Mouse (Mus musculus): Measurements from ENCODE around the gene Cdk2. TPM values are rescaled to one million over a fixed set of nuclear protein-coding genes. Genes with fewer than 3 reads are reported as not detected.
"Not testable (repeated sequence)": the region's sequence is repeated elsewhere in the genome, so short reads cannot be mapped to it uniquely, and the experiment has no call there.

The Cdk2 gene
- polyA plus RNA-seq, 1 experiment from 2014 or later, result 14.6 TPM

GRCm38 (mm10) chr10:128715559-128716537 lies 11.0 kb upstream of the Cdk2 start:
- 91% methylated on average over 19 of the region's 19 CpGs for WGBS
- Histone ChIP-seq H3K4me1 (ENCODE audit: control insufficient read depth, insufficient read depth, low read length) (no peaks in the 10 kb centered on the region), H3K36me3 (ENCODE audit: control insufficient read depth, insufficient read depth, low read length) (no peaks in the 10 kb centered on the region), H3K4me3 (ENCODE audit: low read depth, low read length) (no peak overlapping the region), H3K9ac (ENCODE audit: low read depth, low read length) (no peak overlapping the region), H3K9me3 (replicated peaks; ENCODE audit: control insufficient read depth, low read length, poor library complexity, severe bottlenecking) (no peaks in the 10 kb centered on the region), H3K27ac (ENCODE audit: low read length) (no peak overlapping the region), H3K27me3 (ENCODE audit: control insufficient read depth, insufficient read depth, low read depth, low read length) (no peaks in the 10 kb centered on the region), H3K4me2 (ENCODE audit: low read length) (no peak overlapping the region)
- ATAC-seq, result no peak

GRCm38 (mm10) chr10:128711318-128711717 lies 6.5 kb upstream of the Cdk2 start:
- H3K4me2 ChIP-seq (ENCODE audit: low read length); H3K36me3 ChIP-seq (ENCODE audit: control insufficient read depth, insufficient read depth, low read length); H3K9ac ChIP-seq (ENCODE audit: low read depth, low read length); H3K9me3 ChIP-seq (replicated peaks; ENCODE audit: control insufficient read depth, low read length, poor library complexity, severe bottlenecking); H3K4me3 ChIP-seq (ENCODE audit: low read depth, low read length); H3K4me1 ChIP-seq (ENCODE audit: control insufficient read depth, insufficient read depth, low read length); H3K27ac ChIP-seq (ENCODE audit: low read length); H3K27me3 ChIP-seq (ENCODE audit: control insufficient read depth, insufficient read depth, low read depth, low read length); ATAC-seq: not testable (repeated sequence)
- 92% methylated on average over 7 of the region's 7 CpGs for WGBS

- peak; percentile 49; the same call in 1 of the 2 replicates for ATAC-seq
- Histone ChIP-seq H3K4me3 (ENCODE audit: low read depth, low read length) (peak overlapping the region; percentile 51), H3K27me3 (ENCODE audit: control insufficient read depth, insufficient read depth, low read depth, low read length) (no peaks in the 10 kb centered on the region), H3K9me3 (replicated peaks; ENCODE audit: control insufficient read depth, low read length, poor library complexity, severe bottlenecking) (no peaks in the 10 kb centered on the region), H3K36me3 (ENCODE audit: control insufficient read depth, insufficient read depth, low read length) (no peaks in the 10 kb centered on the region), H3K27ac (ENCODE audit: low read length) (peak overlapping the region; percentile 34; the same call in 1 of the 2 replicates), H3K4me2 (ENCODE audit: low read length) (peak overlapping the region; percentile 88), H3K4me1 (ENCODE audit: control insufficient read depth, insufficient read depth, low read length) (peaks cover 4% of the 10 kb centered on the region; the same call in 1 of the 2 replicates), H3K9ac (ENCODE audit: low read depth, low read length) (peak overlapping the region; percentile 14; the same call in 1 of the 2 replicates)
- 7% methylated on average over 11 of the region's 11 CpGs for WGBS
These were observed 474 bp upstream of the Cdk2 start for GRCm38 (mm10) chr10:128705317-128705693.

- Histone ChIP-seq H3K4me2 (ENCODE audit: low read length) (peak within 1 kb of the TSS; percentile 88), H3K4me1 (ENCODE audit: control insufficient read depth, insufficient read depth, low read length) (peaks cover 4% of the 10 kb centered on the region; the same call in 1 of the 2 replicates), H3K4me3 (ENCODE audit: low read depth, low read length) (peak within 1 kb of the TSS; percentile 51), H3K36me3 (ENCODE audit: control insufficient read depth, insufficient read depth, low read length) (no peaks in the 10 kb centered on the region), H3K27me3 (ENCODE audit: control insufficient read depth, insufficient read depth, low read depth, low read length) (no peaks in the 10 kb centered on the region), H3K27ac (ENCODE audit: low read length) (peak within 1 kb of the TSS; percentile 60; the same call in 1 of the 2 replicates), H3K9ac (ENCODE audit: low read depth, low read length) (peak within 1 kb of the TSS; percentile 59), H3K9me3 (replicated peaks; ENCODE audit: control insufficient read depth, low read length, poor library complexity, severe bottlenecking) (no peaks in the 10 kb centered on the region)
- WGBS, result 22% methylated on average over 4 of the region's 4 CpGs
- ATAC-seq, result no peak
These were observed 936 bp downstream of the Cdk2 start, which contains the start of gene Pmel for GRCm38 (mm10) chr10:128703895-128704294. TSS of gene Pmel (plus strand) at chr10:128704195.

- ATAC-seq, result no peak
- Histone ChIP-seq H3K4me1 (ENCODE audit: control insufficient read depth, insufficient read depth, low read length) (peaks cover 4% of the 10 kb centered on the region; the same call in 1 of the 2 replicates), H3K4me3 (ENCODE audit: low read depth, low read length) (no peak overlapping the region), H3K9ac (ENCODE audit: low read depth, low read length) (no peak overlapping the region), H3K36me3 (ENCODE audit: control insufficient read depth, insufficient read depth, low read length) (no peaks in the 10 kb centered on the region), H3K27ac (ENCODE audit: low read length) (no peak overlapping the region), H3K4me2 (ENCODE audit: low read length) (no peak overlapping the region), H3K9me3 (replicated peaks; ENCODE audit: control insufficient read depth, low read length, poor library complexity, severe bottlenecking) (no peaks in the 10 kb centered on the region), H3K27me3 (ENCODE audit: control insufficient read depth, insufficient read depth, low read depth, low read length) (no peaks in the 10 kb centered on the region)
- 79% methylated on average over 6 of the region's 6 CpGs for whole genome bisulfite sequencing
These were observed 2.4 kb downstream of the Cdk2 start for GRCm38 (mm10) chr10:128702328-128703007.

- no peak overlapping the region for H3K4me3 ChIP-seq (ENCODE audit: low read depth, low read length)
- no peaks in the 10 kb centered on the region for H3K27me3 ChIP-seq (ENCODE audit: control insufficient read depth, insufficient read depth, low read depth, low read length)
- no peak overlapping the region for H3K9ac ChIP-seq (ENCODE audit: low read depth, low read length)
- ATAC-seq, result no peak
- H3K36me3 ChIP-seq (ENCODE audit: control insufficient read depth, insufficient read depth, low read length), result no peaks in the 10 kb centered on the region
- no peak overlapping the region for H3K4me2 ChIP-seq (ENCODE audit: low read length)
- 75% methylated on average over 5 of the region's 5 CpGs for WGBS
- H3K27ac ChIP-seq (ENCODE audit: low read length), result no peak overlapping the region
- no peaks in the 10 kb centered on the region for H3K9me3 ChIP-seq (replicated peaks; ENCODE audit: control insufficient read depth, low read length, poor library complexity, severe bottlenecking)
- H3K4me1 ChIP-seq (ENCODE audit: control insufficient read depth, insufficient read depth, low read length), result peaks cover 6% of the 10 kb centered on the region; the same call in 1 of the 2 replicates
These were observed 4.1 kb downstream of the Cdk2 start for GRCm38 (mm10) chr10:128700712-128701111.

GRCm38 (mm10) chr10:128699611-128700010 lies 5.2 kb downstream of the Cdk2 start:
- Histone ChIP-seq H3K4me2 (ENCODE audit: low read length) (no peak overlapping the region), H3K9me3 (replicated peaks; ENCODE audit: control insufficient read depth, low read length, poor library complexity, severe bottlenecking) (no peaks in the 10 kb centered on the region), H3K27me3 (ENCODE audit: control insufficient read depth, insufficient read depth, low read depth, low read length) (no peaks in the 10 kb centered on the region), H3K27ac (ENCODE audit: low read length) (no peak overlapping the region), H3K36me3 (ENCODE audit: control insufficient read depth, insufficient read depth, low read length) (no peaks in the 10 kb centered on the region), H3K4me3 (ENCODE audit: low read depth, low read length) (no peak overlapping the region), H3K4me1 (ENCODE audit: control insufficient read depth, insufficient read depth, low read length) (peaks cover 10% of the 10 kb centered on the region), H3K9ac (ENCODE audit: low read depth, low read length) (no peak overlapping the region)
- 88% methylated on average over 11 of the region's 11 CpGs for WGBS
- no peak for ATAC-seq

GRCm38 (mm10) chr10:128699006-128699405 lies 5.8 kb downstream of the Cdk2 start:
- Histone ChIP-seq H3K4me3 (ENCODE audit: low read depth, low read length) (no peak overlapping the region), H3K4me2 (ENCODE audit: low read length) (no peak overlapping the region), H3K27ac (ENCODE audit: low read length) (no peak overlapping the region), H3K36me3 (ENCODE audit: control insufficient read depth, insufficient read depth, low read length) (no peaks in the 10 kb centered on the region), H3K27me3 (ENCODE audit: control insufficient read depth, insufficient read depth, low read depth, low read length) (no peaks in the 10 kb centered on the region), H3K4me1 (ENCODE audit: control insufficient read depth, insufficient read depth, low read length) (peaks cover 12% of the 10 kb centered on the region), H3K9me3 (replicated peaks; ENCODE audit: control insufficient read depth, low read length, poor library complexity, severe bottlenecking) (no peaks in the 10 kb centered on the region), H3K9ac (ENCODE audit: low read depth, low read length) (no peak overlapping the region)
- no peak for ATAC-seq
- 85% methylated on average over 5 of the region's 5 CpGs for WGBS
